Mouse (Mus musculus) intestine, embryonic 15.5 days (tissue): ENCODE results near the gene Ptprc. TPM values are rescaled to one million over a fixed set of nuclear protein-coding genes. Genes with fewer than 3 reads are reported as not detected.

Experiments used
- ATAC-seq: fragments of 200-750 bp; cut with Nextera tagmentation; 2 replicates; pipeline ENCODE4 v1.8.0; 2017; ENCODE audit warnings: moderate TSS enrichment, moderate library complexity
- H3K27ac ChIP-seq: fragments of 300-500 bp; sonication (generic); 2 replicates; pipeline ENCODE4 v1.5.1; 2015; ENCODE audit warnings: mild to moderate bottlenecking, inconsistent platforms
- H3K27me3 ChIP-seq: fragments of 300-500 bp; sonication (generic); replicated peaks from 2 replicates; pipeline ENCODE4 v1.6.1; 2015; ENCODE audit warnings: inconsistent platforms
- H3K36me3 ChIP-seq: fragments of 300-500 bp; sonication (generic); 2 replicates; pipeline ENCODE4 v1.6.1; 2015; ENCODE audit warnings: inconsistent platforms
- H3K4me1 ChIP-seq: fragments of 300-500 bp; sonication (generic); replicated peaks from 2 replicates; pipeline ENCODE4 v1.6.1; 2015; ENCODE audit warnings: inconsistent platforms
- H3K4me2 ChIP-seq: fragments of 300-500 bp; sonication (generic); replicated peaks from 2 replicates; pipeline ENCODE4 v1.6.1; 2015; ENCODE audit warnings: mild to moderate bottlenecking, inconsistent platforms
- H3K4me3 ChIP-seq: fragments of 300-500 bp; sonication (generic); replicated peaks from 2 replicates; pipeline ENCODE4 v1.5.1; 2015; ENCODE audit warnings: inconsistent platforms
- H3K9ac ChIP-seq: fragments of 300-500 bp; sonication (generic); 2 replicates; pipeline ENCODE4 v1.6.1; 2015; ENCODE audit warnings: inconsistent platforms
- H3K9me3 ChIP-seq: fragments of 300-500 bp; sonication (generic); 2 replicates; pipeline ENCODE4 v1.6.1; 2016; ENCODE audit warnings: inconsistent platforms
- WGBS: fragments of 180-500 bp; shearing (Covaris S2); methylation state at CpG from one replicate; pipeline ENCODE4 v1.1.7; 2015; 5-methylcytosine and 5-hydroxymethylcytosine counted together
- polyA plus RNA-seq: library from polyadenylated mRNA; unstranded; fragments of >200 nt; fragmentation: Nextera tagmentation; extraction: Ambion mirVana; gene quantifications from 2 replicates; pipeline ENCODE4 v1.2.1, GENCODE M21; 2015

Gene Ptprc
- polyA plus RNA-seq, 1 experiment from 2014 or later: 6.3 TPM

DNA sequence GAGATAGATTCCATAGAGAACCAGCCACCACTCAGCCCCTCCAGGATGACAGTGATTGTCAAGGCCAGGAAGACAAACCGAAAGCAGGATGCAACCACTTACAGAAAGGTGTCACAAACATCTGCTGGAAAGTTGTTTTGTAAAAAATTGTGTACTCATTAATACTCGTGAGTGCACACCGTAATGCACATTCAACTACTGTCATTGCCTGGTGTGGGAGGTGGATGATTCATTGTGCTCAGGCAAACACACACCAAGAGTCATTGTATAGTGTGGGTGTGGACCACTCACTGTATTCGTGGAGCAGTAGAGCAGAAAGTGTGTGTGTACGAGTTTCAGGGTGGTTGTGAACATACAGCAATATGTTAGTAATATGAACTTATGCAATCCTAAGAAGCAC, 31.1 kb downstream of the Ptprc start:
- ATAC-seq: no peak
- H3K27me3 ChIP-seq: no peaks in the 10 kb centered on the region
- H3K9ac ChIP-seq: no peak overlapping the region
- H3K27ac ChIP-seq: no peak overlapping the region
- no peaks in the 10 kb centered on the region for H3K9me3 ChIP-seq
- WGBS: 79% methylated on average over 5 of the region's 5 CpGs
- no peaks in the 10 kb centered on the region for H3K36me3 ChIP-seq
- no peak overlapping the region for H3K4me3 ChIP-seq
- H3K4me2 ChIP-seq: no peak overlapping the region
- H3K4me1 ChIP-seq: no peaks in the 10 kb centered on the region

GRCm38 (mm10) chr1:138140769-138141168, 34.7 kb downstream of the Ptprc start:
- Histone ChIP-seq H3K4me3 (no peak overlapping the region), H3K27ac (no peak overlapping the region), H3K27me3 (no peaks in the 10 kb centered on the region), H3K4me2 (no peak overlapping the region), H3K9me3 (no peaks in the 10 kb centered on the region), H3K9ac (no peak overlapping the region), H3K4me1 (no peaks in the 10 kb centered on the region), H3K36me3 (no peaks in the 10 kb centered on the region)
- 91% methylated on average over 4 of the region's 4 CpGs for WGBS
- ATAC-seq: no peak

GRCm38 (mm10) chr1:138137696-138138095, 37.8 kb downstream of the Ptprc start:
- H3K36me3 ChIP-seq: no peaks in the 10 kb centered on the region
- WGBS: 89% methylated on average over 4 of the region's 4 CpGs
- H3K4me1 ChIP-seq: no peaks in the 10 kb centered on the region
- no peak overlapping the region for H3K27ac ChIP-seq
- no peak overlapping the region for H3K9ac ChIP-seq
- ATAC-seq: no peak
- no peak overlapping the region for H3K4me2 ChIP-seq
- no peak overlapping the region for H3K4me3 ChIP-seq
- no peaks in the 10 kb centered on the region for H3K9me3 ChIP-seq
- no peaks in the 10 kb centered on the region for H3K27me3 ChIP-seq

GRCm38 (mm10) chr1:138137024-138137577, 38.4 kb downstream of the Ptprc start:
- H3K9ac ChIP-seq: no peak overlapping the region
- H3K4me2 ChIP-seq: no peak overlapping the region
- H3K4me3 ChIP-seq: no peak overlapping the region
- no peaks in the 10 kb centered on the region for H3K36me3 ChIP-seq
- H3K27ac ChIP-seq: no peak overlapping the region
- ATAC-seq: no peak
- H3K27me3 ChIP-seq: no peaks in the 10 kb centered on the region
- H3K9me3 ChIP-seq: no peaks in the 10 kb centered on the region
- H3K4me1 ChIP-seq: no peaks in the 10 kb centered on the region
- 95% methylated on average over 6 of the region's 6 CpGs for WGBS

- no peak for ATAC-seq
- Histone ChIP-seq H3K9ac (no peak overlapping the region), H3K36me3 (no peaks in the 10 kb centered on the region), H3K4me1 (no peaks in the 10 kb centered on the region), H3K4me3 (no peak overlapping the region), H3K27me3 (no peaks in the 10 kb centered on the region), H3K27ac (no peak overlapping the region), H3K4me2 (peak overlapping the region; percentile 33; the same call in 1 of the 2 replicates), H3K9me3 (no peaks in the 10 kb centered on the region)
- WGBS: 51% methylated on average over 17 of the region's 17 CpGs
Measured at GRCm38 (mm10) chr1:138136373-138136779, 39.1 kb downstream of the Ptprc start.

- H3K4me3 ChIP-seq: no peak overlapping the region
- no peak overlapping the region for H3K9ac ChIP-seq
- H3K4me2 ChIP-seq: peak overlapping the region; percentile 33; the same call in 1 of the 2 replicates
- H3K9me3 ChIP-seq: no peaks in the 10 kb centered on the region
- H3K27ac ChIP-seq: no peak overlapping the region
- H3K4me1 ChIP-seq: no peaks in the 10 kb centered on the region
- H3K36me3 ChIP-seq: no peaks in the 10 kb centered on the region
- H3K27me3 ChIP-seq: no peaks in the 10 kb centered on the region
- 72% methylated on average over 9 of the region's 9 CpGs for WGBS
- no peak for ATAC-seq
Measured at GRCm38 (mm10) chr1:138135637-138136372, 39.7 kb downstream of the Ptprc start.

DNA sequence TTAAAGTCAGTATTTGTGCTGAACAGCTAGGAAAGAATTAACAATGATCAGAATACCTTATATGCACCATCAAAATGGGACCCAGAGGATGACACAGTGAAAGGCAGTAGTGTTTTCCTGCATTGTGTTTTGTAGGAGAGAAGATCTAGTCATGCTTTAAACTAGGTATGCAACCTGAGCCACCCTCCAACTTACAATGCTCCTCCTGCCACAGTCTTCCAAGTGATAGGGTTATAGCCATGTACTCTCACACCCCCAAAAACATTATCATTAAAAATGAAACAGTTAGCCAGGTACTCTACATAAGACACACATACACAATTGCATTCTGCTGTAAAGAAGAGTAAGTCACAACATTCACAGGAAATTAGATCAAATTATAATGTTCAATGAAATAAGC, 40.4 kb downstream of the Ptprc start:
- no peak overlapping the region for H3K27ac ChIP-seq
- no peak overlapping the region for H3K4me3 ChIP-seq
- no peak for ATAC-seq
- no peaks in the 10 kb centered on the region for H3K27me3 ChIP-seq
- H3K4me1 ChIP-seq: no peaks in the 10 kb centered on the region
- H3K9ac ChIP-seq: no peak overlapping the region
- H3K36me3 ChIP-seq: no peaks in the 10 kb centered on the region
- no peaks in the 10 kb centered on the region for H3K9me3 ChIP-seq
- no peak overlapping the region for H3K4me2 ChIP-seq

GRCm38 (mm10) chr1:138134324-138134723, 41.2 kb downstream of the Ptprc start:
- no peak for ATAC-seq
- 82% methylated on average over 6 of the region's 6 CpGs for WGBS
- Histone ChIP-seq H3K27me3 (no peaks in the 10 kb centered on the region), H3K4me3 (no peak overlapping the region), H3K9me3 (no peaks in the 10 kb centered on the region), H3K4me1 (no peaks in the 10 kb centered on the region), H3K27ac (no peak overlapping the region), H3K9ac (no peak overlapping the region), H3K36me3 (no peaks in the 10 kb centered on the region), H3K4me2 (no peak overlapping the region)

DNA sequence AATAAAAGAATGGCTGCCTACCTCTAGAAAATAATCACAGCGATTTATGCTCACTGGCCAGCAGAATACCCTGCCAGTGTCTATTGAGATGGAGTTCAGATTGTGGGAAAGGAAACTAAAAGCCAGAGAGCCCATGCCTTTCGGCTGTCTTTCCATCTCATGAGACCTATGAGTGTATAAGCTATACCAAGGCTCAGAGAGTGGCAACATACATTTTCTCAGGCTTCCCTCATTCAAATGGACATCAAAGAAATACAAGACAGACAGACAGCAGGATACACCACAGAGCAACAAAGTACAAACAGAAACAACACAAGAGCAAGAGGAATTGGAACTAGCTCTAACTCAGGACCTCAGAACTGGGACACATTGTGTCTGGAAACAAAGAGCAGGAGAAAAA, 43.8 kb downstream of the Ptprc start:
- no peaks in the 10 kb centered on the region for H3K9me3 ChIP-seq
- ATAC-seq: no peak
- 75% methylated on average over 2 of the region's 2 CpGs for WGBS
- no peaks in the 10 kb centered on the region for H3K4me1 ChIP-seq
- H3K4me2 ChIP-seq: no peak overlapping the region
- H3K27ac ChIP-seq: no peak overlapping the region
- H3K36me3 ChIP-seq: no peaks in the 10 kb centered on the region
- H3K27me3 ChIP-seq: no peaks in the 10 kb centered on the region
- no peak overlapping the region for H3K4me3 ChIP-seq
- H3K9ac ChIP-seq: no peak overlapping the region

DNA sequence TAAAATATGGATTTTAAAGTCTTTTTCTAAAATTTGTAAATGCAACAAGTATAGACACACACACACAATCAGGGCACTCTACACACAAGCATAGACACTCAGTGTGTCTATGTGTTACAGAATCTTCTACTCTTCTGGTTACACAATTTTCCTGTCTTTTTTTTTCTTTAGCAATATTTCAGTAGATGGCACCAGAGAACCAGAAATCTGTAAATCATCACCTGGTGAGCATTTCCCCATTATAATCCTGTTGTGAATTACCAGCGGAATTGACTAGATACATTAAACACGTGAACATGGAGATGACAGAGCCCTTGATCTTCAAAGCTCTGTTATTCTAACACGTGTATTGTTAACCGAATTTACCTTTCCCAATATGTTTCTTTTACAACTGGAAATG, 45.4 kb downstream of the Ptprc start:
- H3K4me2 ChIP-seq: no peak overlapping the region
- H3K36me3 ChIP-seq: no peaks in the 10 kb centered on the region
- WGBS: 55% methylated on average over 4 of the region's 4 CpGs
- no peaks in the 10 kb centered on the region for H3K27me3 ChIP-seq
- H3K4me3 ChIP-seq: no peak overlapping the region
- no peaks in the 10 kb centered on the region for H3K4me1 ChIP-seq
- no peak overlapping the region for H3K27ac ChIP-seq
- ATAC-seq: no peak
- H3K9me3 ChIP-seq: no peaks in the 10 kb centered on the region
- no peak overlapping the region for H3K9ac ChIP-seq

DNA sequence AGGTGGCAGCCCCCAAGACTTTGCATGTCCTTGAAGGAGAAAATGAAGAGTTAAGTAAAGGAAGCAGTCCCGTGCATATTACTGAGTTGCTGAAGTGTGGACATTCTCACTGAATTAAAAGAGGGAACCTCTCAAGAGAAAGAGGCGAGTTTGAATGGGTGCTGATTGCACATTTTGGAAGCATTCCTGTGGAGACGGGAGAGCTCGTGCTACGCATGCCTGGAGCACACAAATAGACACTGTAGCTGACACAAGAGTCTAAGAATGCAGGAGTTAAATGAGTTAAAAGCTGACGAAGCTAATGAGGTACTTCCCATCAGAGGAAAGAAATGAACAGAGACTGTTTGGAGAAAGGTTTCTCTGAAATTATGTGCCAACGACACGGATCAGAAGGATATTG, 48.7 kb downstream of the Ptprc start:
- no peak overlapping the region for H3K4me3 ChIP-seq
- ATAC-seq: no peak
- no peak overlapping the region for H3K4me2 ChIP-seq
- no peaks in the 10 kb centered on the region for H3K27me3 ChIP-seq
- H3K9me3 ChIP-seq: no peaks in the 10 kb centered on the region
- H3K9ac ChIP-seq: no peak overlapping the region
- 68% methylated on average over 8 of the region's 8 CpGs for WGBS
- no peaks in the 10 kb centered on the region for H3K36me3 ChIP-seq
- H3K4me1 ChIP-seq: no peaks in the 10 kb centered on the region
- H3K27ac ChIP-seq: no peak overlapping the region

- Histone ChIP-seq H3K4me3 (no peak overlapping the region), H3K4me1 (no peaks in the 10 kb centered on the region), H3K36me3 (no peaks in the 10 kb centered on the region), H3K4me2 (no peak overlapping the region), H3K27ac (no peak overlapping the region), H3K9me3 (no peaks in the 10 kb centered on the region), H3K27me3 (no peaks in the 10 kb centered on the region), H3K9ac (no peak overlapping the region)
- 78% methylated on average over 1 of the region's 1 CpGs for WGBS
- ATAC-seq: no peak
Measured at GRCm38 (mm10) chr1:138125281-138125680, 50.2 kb downstream of the Ptprc start.

DNA sequence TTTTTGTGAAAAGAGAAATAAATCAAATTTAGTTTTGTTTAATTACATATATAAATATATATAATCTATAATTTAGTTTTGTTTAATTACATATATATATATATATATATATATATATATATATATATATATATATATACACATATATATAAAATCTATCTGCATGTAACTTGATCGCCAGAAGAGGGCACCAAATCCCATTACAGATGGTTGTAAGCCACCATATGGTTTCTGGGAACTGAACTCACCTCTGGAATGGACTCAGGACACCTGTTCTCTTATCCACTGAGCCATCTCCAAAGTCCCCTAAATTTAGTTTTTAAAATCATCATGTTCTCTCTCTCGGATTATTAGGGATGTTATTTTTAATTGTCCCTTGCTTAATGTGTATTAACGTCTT, 51.6 kb downstream of the Ptprc start:
- Histone ChIP-seq H3K4me1 (no peaks in the 10 kb centered on the region), H3K4me3 (no peak overlapping the region), H3K27ac (no peak overlapping the region), H3K36me3 (no peaks in the 10 kb centered on the region), H3K27me3 (no peaks in the 10 kb centered on the region), H3K9me3 (no peaks in the 10 kb centered on the region), H3K4me2 (no peak overlapping the region), H3K9ac (no peak overlapping the region)
- WGBS: 47% methylated on average over 3 of the region's 3 CpGs
- no peak for ATAC-seq
